Mouse (Mus musculus) layer of hippocampus, adult 8-10 months (tissue): ENCODE measurements around the gene Gm9747. TPM values are rescaled to one million over a fixed set of nuclear protein-coding genes. Genes with fewer than 3 reads are reported as not detected.

ENCODE experiments used
- DNase-seq, 2 experiments: peaks; one replicate each; pipeline ENCODE4 v3.0.0; 2022; ENCODE audit warnings: low spot score in 2 of 2
- total RNA-seq, 4 experiments: library from RNA; stranded (reverse); gene quantifications; 2 replicates each; pipeline ENCODE4 v1.2.4; 2022

Gm9747 gene
- total RNA-seq, 4 experiments from 2014 or later, result not detected

- no peak for DNase-seq
Observed at GRCm38 (mm10) chr1:82253789-82254445, 21.0 kb downstream of the Gm9747 start.

DNA sequence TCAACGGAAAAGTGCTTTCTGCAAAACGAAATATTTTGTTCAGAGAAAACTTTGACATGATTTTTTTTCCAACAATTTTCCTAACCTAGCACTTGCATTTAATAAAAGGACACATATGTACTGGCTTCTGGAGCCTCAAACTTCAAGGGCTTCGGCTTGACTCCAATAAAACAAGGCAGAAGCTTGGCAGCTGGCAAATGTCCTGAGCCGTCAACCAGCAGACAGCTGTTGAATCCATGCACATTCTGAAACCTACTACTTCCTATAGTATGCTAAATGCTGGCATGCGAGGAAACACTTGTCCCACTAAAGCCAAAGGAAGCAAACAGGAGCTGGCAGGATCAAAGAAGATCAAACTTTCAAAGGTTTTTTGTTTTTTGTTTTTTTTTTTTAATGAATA lies 24.5 kb downstream of the Gm9747 start:
- DNase-seq, result no peak

GRCm38 (mm10) chr1:82258331-82258730 lies 25.4 kb downstream of the Gm9747 start:
- DNase-seq, result no peak

GRCm38 (mm10) chr1:82260055-82260454 lies 27.1 kb downstream of the Gm9747 start:
- DNase-seq, result no peak

DNA sequence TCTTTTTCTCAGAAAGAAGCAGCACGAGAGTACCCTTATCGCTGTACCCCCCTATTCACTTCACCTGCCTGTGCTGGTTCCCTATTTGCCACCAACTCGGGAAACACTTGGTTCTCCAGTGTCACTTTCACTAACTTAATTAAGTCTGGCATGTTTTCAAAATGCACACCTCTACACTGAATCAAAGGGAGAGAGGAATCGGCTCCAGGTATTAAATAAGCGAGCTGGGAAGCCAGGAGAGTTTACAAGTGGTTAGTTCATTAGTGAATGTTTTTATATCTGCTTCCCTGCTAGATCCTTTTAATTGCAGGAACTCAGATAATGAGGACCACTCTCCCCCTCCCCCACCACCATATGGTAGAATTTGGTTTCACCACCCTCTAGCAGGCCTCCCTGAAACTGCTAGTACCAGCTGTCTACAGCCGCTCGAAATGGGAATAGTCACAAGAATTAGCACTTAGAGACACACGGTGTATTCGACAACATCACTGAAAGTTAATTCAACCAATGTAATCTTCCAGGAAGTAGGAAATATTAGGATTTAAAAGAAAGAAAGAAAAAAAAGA lies 28.2 kb downstream of the Gm9747 start:
- peak; percentile 62 to 77 for DNase-seq

DNA sequence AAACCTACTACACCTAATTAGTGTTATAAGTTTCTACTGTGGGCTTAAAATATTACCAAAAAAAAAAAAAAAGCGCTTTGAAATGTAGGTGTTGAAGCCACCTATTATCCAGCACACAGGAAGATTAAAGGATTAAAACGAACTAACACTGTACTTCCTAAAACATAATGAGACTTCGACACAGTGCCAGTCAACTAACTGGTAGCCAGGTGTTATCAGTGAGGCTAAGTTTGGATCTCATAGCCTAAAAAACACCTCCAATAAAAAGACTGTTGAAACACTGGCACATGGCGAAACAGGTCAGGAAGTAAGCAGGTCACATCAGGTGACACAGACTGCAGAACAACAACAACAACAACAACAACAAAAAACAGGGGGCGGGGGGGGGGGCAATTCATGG lies 28.7 kb downstream of the Gm9747 start:
- no peak for DNase-seq

GRCm38 (mm10) chr1:82262331-82262730 lies 29.4 kb downstream of the Gm9747 start:
- no peak for DNase-seq

GRCm38 (mm10) chr1:82267547-82267946 lies 34.6 kb downstream of the Gm9747 start:
- no peak for DNase-seq

- no peak for DNase-seq
Observed at GRCm38 (mm10) chr1:82272231-82272630, 39.3 kb downstream of the Gm9747 start.

DNA sequence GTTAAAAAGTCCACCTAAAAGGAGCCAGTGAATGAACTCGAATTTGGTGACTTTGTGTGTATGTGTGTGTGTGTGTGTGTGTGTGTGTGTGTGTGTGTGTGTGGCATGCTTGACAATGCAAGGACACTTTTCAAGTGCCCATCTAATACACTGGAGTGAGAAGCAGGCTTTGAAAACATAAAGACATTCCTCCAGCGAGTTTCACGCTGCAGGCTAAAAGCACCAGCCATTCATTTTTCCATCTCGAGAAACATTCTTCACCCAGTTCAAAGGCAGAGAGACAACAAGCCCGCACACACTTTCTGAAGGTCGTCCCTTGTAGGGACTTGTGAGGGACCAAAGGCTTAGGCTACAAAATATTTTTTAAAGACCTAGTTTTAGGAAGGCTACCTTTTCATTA lies 40.6 kb downstream of the Gm9747 start:
- no peak for DNase-seq

DNA sequence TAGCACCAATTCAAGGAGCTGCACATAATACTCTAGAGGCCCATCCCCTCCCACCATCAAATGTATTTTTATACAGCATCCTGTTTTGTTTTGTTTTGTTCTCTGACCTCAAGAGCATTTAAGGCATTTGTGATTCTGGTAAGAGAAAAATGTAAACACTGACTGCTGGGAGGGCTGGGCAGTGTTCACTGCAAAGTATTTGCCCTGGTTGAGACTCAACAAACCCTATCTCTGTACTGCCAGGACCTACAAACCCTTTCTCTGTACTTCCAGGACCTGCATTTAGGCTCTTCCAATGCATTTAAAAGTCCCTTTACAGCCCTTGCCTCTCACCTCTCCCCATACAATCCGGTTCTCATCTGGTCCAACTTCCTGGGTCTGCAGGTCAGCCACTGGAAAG lies 41.4 kb downstream of the Gm9747 start:
- DNase-seq, result no peak

DNA sequence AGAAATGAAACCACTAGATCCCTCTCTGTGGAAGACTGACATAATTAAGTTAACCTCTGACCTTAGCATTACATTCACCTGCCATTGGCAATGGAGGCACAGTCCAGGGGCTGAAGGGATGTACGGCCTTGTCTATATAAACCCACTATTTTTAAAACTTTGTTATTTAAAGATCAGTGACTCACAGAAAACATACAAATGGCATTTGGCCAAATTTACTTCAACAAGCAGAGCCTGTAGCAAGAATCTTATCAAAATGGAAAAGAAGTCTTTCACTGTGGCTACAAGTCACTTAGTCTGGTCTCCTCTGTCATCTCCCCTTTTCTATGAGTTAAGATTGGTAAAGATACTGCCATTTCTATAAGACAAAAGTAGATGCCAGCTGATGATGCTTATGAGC lies 46.9 kb downstream of the Gm9747 start:
- no peak for DNase-seq

GRCm38 (mm10) chr1:82281823-82282222 lies 48.9 kb downstream of the Gm9747 start:
- no peak for DNase-seq

DNA sequence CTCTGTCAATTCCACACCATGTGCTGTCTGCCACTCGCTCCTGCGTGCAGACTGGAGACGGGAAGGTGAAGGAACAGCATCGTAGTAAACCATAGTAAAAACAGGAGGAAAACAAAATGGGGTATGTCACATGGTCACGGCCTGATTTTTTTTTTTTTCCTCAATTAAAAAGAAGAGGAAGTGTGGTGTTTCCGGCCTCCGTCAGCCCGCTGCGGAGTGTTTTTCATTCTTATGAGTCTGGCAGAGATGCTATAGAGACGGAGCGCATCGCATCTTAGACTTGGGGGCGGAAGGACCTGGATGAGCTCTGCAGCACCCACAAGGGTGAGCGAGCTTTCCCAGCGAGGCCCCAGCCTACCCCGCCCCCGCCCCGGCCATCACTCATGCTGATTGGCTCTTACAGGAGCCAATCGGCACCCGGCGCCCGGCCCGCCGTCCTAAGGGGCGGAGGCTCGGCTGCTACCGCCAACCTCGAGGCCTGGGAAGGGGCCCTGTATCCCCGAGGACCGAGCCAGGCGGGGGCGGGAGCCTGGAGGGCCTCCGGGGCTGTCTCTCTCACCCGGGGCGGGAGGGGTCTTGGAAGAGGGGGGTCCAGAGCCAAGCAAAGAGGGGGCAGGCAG lies 50.2 kb downstream of the Gm9747 start:
- peak; percentile 84 to 87 for DNase-seq

DNA sequence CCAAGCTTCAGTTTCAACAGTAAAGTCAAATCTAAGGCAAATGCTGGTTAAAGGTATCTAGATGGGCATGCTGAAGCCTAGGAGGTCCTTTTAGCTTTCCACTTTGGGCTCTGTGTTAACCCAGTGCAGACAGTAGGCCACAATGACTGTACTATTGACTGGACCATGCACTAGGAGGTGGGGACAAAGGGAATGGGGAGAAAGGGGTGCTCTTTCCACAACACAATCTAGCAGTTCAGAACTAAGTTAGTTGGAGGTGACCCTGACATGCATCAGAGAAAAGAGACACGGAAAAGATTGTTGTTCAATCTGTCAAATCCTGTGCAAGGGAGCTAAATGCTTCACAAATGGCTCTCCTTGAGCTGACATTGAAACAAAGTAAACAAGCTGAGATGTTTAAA lies 51.0 kb downstream of the Gm9747 start:
- peak in 1 of 2 experiments; percentile 16 for DNase-seq

- no peak for DNase-seq
Observed at GRCm38 (mm10) chr1:82284403-82284802, 51.5 kb downstream of the Gm9747 start.

Other genes with a start within 250 kb of the Gm9747 start
- gene Irs1, start 58.3 kb downstream of the Gm9747 start, total RNA-seq, result 10 to 100 TPM; 16.8 to 18.7 (median 17.9) TPM
- gene Rhbdd1, start 83.3 kb downstream of the Gm9747 start, total RNA-seq, result 10 to 100 TPM in 1 of 4 experiments, 1 to 10 TPM in 3; 8.3 to 11.0 (median 9.4) TPM